Mouse (Mus musculus) gastrocnemius, postnatal 36 days (tissue): Measurements from ENCODE around the gene Ecd. TPM values are rescaled to one million over a fixed set of nuclear protein-coding genes. Genes with fewer than 3 reads are reported as not detected.
A peak's percentile ranks its signal among the peaks of the same experiment; 100 is the strongest.

Experiments used
- DNase-seq, 2 experiments: peaks; one replicate each; pipeline ENCODE4 v3.0.0; 2022
- intact Hi-C: fragments of 180-260 bp; cut with DNase I; formaldehyde crosslinking; loops from one replicate; pipeline ENCODE4 v1.15.1; 2025
- long read RNA-seq, 2 experiments: library from polyadenylated mRNA; stranded (forward); transcript quantifications; one replicate each; pipeline ENCODE4 v2.0.0; 2021
- total RNA-seq, 2 experiments: library from RNA; stranded (reverse); gene quantifications; 2 replicates each; pipeline ENCODE4 v1.2.3; 2021

Gene Ecd
- 10 to 100 TPM; 30.3 to 31.8 TPM for total RNA-seq
- long read RNA-seq, experiment 1, transcript Ecd-201 (14 exons, 3,132 nt) = major isoform, 18 of 25 reads
- long read RNA-seq, experiment 1, partial matches to known transcripts = 6 of 25 reads
- long read RNA-seq, experiment 1, other reads (novel, unspliced or antisense) = 1 of 25 reads
- long read RNA-seq, experiment 2, transcript Ecd-201 (14 exons, 3,132 nt) = major isoform, 22 of 32 reads
- long read RNA-seq, experiment 2, partial matches to known transcripts = 9 of 32 reads
- long read RNA-seq, experiment 2, other reads (novel, unspliced or antisense) = 1 of 32 reads

DNA sequence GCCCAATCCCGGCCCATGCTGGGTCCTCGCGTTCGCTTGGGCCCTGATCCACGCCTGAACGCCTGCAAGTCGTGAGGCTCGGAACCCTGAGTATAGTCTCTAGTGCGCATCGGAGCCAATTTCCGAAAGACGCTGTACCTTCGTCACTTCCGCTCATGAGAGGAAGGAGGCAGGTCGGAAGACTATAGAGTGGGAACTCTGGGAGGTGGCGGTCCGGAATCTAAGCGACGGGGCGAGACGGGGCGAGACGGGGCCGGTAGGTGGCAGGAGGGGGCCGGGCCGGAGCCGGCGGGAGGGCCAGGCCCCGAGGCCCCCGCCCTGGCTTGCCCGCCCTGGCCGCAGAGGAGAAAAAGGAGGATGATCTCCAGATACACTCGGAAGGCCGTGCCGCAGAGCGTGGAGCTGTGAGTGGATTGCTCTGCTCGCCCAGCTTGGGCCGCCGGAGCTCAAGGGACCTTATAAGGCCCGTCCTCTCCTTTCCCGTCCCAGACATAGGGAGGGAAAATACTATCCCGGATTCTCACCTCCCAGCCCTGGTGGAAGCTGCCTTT is at the start of gene Ecd, which contains the start of gene Fam149b:
Gene Ecd, minus strand, starts transcription at position 131 of the 551 bp plus-strand sequence.
Gene Fam149b, plus strand, starts transcription at position 172 of the 551 bp plus-strand sequence.
- intact Hi-C loops = no loop called here
- peak; percentile 88 to 90 for DNase-seq

DNA sequence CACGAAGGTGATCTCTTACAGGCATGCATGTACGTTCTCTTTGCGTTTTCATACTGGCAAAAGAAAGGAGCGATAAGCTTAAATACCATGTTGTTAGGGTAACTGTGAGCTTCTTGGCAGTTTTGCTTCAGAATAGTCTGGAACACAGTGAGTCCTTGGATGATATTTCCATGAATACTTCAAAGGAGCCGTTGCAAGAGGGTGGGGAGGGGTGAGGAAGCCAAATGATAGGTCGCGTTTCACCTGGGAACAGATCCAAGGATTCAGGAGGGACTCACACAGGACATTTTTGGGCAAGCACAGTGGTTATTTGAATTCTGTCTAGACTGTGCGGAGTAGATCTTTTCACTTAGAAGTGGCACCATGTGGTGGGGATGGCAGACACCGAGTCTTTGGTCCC is 49.3 kb upstream of the Ecd start:
- no peak for DNase-seq
- intact Hi-C loops = no loop called here

DNA sequence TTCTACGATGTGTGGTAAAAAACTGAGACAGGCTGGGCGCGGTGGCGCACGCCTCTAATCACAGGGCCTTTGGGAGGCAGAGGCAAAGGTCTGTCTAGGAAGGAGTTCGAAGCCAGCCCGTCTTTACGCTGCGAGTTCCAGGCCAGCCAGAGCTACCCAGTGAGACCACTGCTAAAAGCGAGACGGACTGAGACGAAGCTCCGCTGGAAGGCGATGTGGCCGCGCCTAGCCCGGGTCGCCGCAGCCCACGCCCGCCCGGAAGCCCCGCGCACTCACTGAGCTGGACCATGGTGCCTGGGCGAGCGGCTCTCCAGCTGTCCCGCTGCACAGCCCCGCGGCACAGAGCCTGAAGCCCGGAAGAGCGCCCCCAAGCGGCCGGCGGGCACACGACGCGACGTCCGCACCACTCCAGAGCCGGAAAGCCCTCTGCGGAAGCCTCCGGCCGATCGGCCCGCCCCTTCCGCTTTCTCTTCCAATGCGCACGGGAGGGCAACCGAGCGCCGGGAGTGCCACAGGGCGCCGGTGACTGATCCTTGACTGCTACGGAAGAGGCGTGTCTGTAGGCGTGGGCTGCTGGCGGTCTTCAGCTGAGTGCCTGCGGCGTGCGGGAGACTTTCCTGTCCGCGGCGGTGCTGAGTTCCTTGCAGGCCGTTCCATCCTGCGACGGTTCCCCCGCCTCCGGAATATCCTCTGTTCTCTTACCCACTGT is 45.4 kb upstream of the Ecd start, which contains the start of gene Mrps16:
Gene Mrps16, minus strand, starts transcription at position 430 of the 709 bp plus-strand sequence.
- DNase-seq = peak; percentile 88 to 95
- intact Hi-C loops = no loop called here

DNA sequence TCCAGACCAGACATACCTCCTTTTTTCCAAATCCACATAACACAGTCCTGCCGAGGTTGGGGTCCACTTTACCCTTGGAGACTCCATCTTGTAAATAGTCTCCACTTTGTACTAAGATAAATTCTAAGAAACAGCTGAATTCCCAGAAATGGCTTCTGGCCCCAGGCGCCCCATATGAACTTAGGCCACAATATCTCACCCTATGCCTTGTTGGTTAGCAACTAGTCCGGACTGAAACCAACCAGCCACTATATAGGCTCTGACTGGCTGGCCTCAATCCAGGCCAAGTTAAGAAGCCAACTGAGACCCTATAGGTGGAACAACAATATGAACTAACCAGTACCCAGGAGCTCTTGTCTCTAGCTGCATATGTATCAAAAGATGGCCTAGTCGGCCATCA is 44.4 kb upstream of the Ecd start:
- intact Hi-C loops = no loop called here
- no peak for DNase-seq

DNA sequence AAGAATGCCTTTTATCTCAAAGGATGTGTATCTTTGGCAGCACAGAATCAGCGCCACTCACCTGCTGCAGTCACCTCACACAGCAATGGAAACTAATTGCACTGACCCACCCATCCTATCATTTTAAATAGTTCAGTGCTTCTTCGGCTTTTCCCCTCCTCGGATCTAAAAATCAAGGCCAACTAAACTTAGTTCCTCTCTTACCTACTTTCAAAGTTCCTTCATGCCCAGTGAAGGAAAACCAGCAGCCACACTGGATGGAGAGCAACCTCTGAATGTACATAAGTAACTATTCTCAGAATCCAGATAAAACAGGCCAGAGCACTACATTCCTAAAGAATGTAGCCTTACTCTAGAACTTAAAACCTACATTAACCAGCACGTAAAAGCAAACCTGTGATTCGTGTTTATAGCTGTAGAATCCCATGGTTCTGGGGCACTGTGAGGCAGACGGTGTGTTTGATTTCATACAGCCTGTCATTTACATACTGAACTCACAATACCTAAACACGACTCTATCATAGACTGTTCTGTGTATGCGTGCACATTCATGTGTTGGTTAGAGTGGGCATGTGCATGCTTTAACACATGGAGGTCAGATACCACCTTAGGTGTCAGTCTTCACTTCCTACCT is 41.6 kb upstream of the Ecd start:
- intact Hi-C loops = no loop called here

DNA sequence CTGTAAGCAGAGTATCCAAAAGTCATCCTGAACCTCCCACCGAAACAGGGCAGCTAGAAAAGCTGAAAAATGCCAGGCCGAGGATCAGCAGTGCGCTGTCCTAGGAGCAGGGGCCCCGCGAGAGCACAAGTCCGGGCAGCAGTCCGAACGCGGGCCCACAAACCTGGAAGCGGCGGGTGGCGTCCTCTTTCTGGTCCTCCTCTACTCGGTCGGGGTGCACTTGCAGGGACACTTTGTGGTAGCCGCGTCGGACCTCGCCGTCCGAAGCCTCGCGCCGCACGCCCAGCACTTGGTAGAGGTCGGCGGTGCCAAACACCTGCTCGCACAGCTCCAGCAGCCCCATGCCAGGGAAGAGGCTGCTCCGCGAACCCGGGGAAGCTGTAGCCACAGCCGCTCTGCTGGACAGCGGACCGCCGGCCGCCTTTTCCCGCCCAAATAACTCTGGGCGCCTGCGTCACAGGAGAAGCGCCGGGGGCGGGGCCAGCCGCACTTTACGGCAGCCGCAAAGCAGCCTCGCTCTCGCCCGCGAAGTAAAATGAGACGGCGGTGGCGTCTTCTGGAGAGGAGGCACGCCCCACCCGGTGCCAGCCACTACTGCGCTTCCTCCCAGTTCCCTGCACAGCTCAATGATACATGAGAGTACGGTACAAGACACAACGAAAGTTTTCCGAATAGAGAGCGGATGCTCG is 40.7 kb upstream of the Ecd start, which contains the start of gene Dnajc9:
Gene Dnajc9, minus strand, starts transcription at position 470 of the 689 bp plus-strand sequence.
- intact Hi-C loops = no loop called here
- DNase-seq = peak; percentile 90 to 91

More for the DNA sequence above, 41.6 kb upstream of the Ecd start:
- DNase-seq = no peak

DNA sequence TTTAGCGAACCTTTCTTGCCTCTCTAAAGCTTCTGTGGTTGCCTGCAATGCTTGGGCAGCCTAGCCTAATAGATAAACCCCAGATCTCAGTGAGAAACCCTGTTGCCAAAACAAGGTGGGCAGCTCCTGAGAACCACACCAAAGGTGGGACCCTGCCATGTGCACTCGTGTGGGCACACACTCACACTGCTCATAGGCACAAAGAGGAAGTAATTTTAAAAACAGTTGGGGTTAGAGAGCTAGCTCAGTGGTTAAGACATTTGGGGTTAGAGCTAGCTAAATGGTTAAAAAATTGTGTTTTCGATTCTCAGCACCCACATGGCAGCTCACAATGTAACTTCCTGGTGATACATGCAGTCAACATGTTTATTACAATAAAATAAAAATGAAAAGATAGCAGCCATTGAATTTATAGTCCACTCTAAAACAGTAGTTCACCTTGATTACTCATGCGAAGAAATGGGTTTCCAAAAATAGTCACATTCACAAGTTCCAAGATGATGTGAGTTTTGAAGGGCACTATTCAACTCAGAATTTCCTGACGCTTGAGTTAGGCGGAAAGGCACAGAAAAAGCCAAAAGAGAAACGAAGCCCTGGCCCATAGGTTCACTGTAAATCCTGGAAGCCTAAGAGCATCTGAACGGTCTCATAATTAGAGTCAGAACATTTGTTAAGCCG is 32.0 kb upstream of the Ecd start:
- intact Hi-C loops = no loop called here
- DNase-seq = no peak

DNA sequence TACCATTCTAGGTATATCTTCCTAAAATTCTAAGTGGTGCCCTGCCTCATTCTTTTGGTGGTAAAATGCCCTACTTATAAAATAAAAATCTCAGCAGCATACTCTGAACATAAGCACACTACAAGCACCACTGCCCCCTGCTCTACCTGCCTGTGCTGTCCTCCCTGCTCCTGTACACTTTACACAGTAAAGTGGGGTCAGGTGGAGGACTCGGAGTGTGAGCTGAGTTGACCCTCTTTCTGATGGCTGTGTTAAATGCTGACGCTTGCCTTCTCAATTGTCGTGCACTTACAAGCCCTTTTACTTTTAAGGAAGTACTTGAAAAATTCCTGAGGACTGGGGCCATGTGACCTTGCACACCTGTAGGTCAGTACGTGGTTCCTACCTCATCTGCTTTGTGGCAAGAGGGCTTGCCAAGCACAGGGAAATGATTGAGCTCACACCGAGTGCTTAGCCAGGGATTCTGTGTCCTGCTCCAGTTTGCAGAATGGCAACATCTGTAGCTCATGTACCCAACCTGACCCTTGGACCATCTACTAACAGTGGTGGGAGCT is 31.2 kb upstream of the Ecd start:
- no peak for DNase-seq
- intact Hi-C loops = no loop called here

DNA sequence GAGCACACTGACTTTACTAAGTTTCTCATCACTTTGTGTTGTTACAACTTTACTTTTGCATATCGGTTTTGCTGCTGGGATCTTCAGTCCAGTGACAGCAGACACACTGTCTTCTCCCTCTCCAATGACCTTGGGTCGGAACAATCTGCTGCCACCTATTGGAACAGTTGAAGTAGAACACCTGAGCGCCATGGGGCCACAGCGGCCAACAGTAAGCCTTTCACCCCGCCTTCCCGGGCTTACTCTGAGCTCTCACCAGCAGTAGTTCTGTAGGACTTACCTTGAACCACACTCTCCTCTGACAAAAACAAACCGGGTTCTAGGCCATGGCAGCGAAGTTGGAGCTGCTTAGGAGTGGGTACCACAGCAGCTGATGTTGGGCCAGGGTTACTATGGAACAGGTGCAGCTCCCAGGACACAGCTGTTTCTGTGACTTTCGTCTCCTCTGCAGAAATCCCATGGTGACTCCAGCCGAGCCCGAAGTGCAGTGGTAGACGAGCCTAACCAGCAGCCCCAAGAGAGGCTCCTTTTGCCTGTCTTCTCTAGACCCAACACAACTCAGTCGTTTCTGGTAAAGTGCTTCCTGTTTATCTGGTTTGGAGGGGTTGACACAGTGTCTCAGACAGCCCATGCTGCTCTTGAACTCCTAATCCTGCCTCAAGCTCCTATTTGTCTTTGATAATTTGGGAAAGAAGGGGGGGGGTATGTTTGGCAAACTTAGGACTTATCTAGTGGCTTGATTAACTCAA is 30.6 kb upstream of the Ecd start:
- intact Hi-C loops = no loop called here
- DNase-seq = no peak

DNA sequence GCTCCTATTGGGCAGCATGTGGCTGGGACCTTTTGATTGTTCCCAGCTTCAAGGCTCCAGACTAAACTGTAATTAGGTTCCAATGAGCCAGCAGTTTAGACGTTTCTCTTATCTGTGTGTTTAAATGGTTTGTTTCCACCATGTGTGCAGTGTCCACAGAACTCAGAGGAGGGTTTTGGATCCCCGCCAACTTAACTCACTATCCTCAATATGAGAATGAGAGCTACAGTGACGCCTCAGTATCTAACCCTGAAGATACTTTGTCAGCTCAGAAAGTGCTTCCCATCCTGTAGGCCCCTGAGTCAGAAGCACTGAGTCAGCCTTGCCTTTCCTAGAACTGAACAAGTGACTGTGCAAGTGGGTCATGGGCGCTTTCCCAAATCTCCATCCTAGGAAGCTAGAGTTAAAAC is 29.2 kb upstream of the Ecd start:
- intact Hi-C loops = no loop called here
- DNase-seq = no peak

DNA sequence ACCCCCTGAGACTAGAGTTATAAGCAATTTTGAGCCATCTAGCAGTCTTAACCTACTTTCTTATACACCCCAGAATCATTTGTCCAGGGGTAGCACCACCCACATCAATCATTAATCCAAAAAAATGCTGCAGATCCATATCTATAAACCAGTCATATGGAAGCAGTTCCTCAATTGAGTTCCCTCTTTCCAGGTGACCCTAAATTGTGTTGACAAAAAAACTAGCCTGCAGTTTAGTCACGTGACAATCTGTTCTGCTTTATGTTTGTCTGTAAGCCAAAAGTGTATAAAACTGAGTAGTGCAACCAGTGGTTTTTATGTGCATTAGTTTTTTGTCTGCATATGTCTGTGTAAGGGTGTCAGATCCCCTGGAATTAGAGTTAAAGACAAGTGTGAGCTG is 23.9 kb upstream of the Ecd start:
- no peak for DNase-seq
- intact Hi-C loops = no loop called here

DNA sequence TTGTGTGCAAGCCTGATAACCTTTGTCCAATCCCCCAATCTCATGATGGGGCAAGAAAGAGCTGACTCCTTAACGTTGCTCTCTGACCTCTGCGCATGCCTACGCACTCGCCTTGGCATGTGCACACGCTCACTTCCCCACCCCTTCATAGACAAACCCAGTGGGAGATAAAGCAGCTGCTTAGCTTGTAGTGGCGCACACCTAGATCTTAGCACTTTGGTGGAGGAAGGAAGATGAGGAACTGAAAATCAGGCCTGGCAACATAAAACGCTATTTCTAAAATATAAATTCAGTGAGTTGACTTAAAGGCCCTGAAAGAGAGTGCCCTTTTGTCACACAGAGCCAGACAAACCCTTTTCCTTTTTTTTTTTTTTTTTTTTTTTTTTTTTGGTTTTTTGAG is 22.9 kb upstream of the Ecd start:
- DNase-seq = no peak
- intact Hi-C loops = no loop called here

DNA sequence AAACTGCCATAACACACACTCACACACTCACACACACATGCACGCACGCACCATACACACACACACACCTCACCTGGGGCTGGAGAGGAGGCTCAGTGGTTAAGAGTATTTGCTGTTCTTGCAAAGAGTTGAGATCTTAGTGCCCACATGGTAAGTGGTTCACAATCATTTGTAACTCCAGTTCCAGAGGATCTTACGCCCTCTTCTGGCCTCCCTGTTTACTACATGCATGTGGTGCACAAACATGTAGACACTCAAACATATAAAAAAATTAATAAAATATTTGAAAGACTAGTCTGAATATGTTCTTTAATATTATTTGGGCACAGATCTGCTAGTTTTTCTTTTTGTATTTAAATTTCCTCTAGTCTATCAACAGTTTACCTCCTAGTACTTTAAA is 20.4 kb upstream of the Ecd start:
- intact Hi-C loops = no loop called here
- DNase-seq = no peak

DNA sequence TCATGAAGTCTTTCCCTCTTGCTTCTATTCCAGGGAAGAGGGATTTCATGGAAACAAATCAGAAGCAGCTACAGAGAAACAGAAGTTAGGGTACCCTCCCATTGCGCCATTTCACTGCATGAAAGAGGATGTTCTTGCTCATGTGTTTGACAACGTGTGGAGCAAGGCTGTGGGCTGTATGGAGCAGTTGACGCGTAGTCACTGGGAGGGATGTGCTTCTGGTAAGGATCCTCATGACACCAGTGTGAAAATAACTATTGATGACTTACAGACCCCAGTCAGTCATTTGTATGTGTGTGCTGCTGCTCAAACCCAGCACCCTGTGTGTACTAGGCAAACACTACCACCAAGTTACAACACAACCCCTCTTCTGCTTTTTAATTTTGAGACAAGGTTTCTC is 15.3 kb upstream of the Ecd start:
- intact Hi-C loops = no loop called here
- no peak for DNase-seq

DNA sequence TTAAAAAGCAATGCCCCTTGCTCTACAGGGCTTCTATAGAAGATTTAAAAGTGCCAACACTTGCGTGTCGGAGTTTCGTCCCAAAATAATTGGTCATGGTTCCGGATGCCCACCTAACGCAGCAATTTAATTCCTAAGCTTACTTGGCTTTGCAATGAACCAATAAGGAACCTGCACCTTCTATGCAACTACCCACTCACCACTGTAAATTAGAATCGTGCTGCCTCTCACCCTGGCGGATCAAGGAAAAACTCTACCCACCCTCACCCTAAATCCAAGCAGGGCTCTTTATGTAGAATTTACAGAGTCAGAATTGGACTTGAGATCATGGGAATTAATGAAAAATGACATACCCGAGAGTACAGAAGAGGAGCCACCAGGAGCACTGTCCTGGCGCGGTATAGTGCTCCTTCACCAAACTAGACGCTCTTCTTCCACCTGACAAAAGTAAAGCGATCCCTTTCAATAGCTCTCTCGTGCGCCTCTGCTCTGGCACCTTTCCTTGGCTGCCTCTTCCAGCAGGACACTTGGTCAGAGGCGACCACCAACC is 405 bp downstream of the Ecd start:
- intact Hi-C loops = no loop called here
- DNase-seq = no peak

DNA sequence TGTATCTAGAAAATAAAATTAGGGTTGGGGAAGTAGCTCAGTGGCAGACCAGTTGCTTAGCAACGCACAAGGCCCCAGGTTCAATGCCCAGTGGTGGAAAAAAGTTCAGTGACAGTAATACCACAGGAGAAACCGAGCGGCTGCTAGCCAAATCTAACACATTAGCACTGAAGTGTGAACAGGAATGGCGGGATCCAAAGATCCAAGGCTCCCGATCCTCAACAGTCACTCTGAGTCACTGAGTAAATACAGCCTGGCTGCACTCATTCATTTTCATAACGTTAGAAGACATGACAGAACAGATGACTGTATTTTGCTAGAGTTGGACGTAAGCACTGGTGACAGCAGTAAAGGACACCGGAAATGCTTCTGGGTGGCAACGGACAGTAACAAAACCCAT is 2.0 kb downstream of the Ecd start:
- DNase-seq = no peak
- intact Hi-C loops = no loop called here

DNA sequence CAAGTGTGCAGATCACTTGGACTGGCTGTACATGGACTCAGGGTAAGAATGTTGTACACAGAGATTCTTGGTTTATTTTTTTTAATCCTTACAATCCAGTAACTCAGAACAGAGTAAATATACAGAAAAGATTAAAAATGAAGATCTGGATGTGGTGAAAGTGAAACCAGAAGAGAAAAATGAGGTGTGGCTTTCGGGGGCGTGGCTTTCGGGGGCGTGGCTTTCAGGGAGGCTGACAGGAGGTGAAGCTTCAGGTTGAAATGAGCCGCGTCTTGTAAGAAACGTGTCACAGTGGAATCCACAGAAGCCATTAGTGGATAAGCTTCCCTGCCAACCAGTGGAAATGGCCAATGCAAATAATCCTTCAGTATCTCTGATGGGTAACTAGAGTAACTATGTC is 7.1 kb downstream of the Ecd start:
- intact Hi-C loops = no loop called here
- DNase-seq = no peak

DNA sequence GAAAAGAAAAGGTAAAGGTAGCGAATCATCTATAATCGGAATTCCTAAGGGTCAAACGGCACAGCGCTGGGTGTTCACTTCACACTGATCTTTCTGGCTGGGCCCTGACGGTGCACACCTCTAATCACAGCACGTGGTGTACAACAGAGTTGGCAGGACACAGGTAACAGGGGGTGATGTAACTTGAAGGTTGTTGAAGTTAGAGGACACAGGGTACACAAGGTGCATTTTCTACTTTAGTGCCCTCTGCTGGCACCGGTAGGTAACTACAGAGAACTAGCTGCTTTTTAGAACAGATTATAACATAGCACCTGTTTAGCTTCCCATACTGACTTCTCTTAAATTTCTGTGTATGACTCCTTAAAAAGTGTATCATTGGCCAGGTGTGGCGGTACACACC is 7.8 kb downstream of the Ecd start:
- DNase-seq = no peak
- intact Hi-C loops = no loop called here

DNA sequence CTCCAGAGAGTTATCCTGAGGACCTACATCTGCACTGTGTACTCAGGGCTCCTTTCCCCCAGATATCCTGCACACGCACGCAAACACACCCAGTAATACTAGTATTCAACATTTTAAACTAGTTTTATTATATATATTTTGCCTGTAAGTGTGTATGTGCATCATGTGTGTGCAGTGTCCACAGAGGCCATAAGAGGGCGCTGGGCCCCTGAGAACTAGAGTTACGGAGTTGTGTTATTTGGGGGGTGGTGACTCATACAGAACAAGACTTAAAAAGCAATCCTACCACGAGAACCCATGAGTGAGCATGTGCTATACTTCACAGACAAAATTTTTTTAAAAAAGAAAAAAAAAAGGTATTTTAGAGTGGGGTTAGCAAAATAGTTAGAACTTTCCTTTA is 8.5 kb downstream of the Ecd start:
- intact Hi-C loops = no loop called here
- DNase-seq = no peak
